Mouse (Mus musculus): Measurements from ENCODE around the gene Tmprss11c. TPM values are rescaled to one million over a fixed set of nuclear protein-coding genes. Genes with fewer than 3 reads are reported as not detected.

Gene Tmprss11c
- total and polyA plus RNA-seq, 3 experiments = not detected

- H3K4me3 ChIP-seq = no peak overlapping the region
- intact Hi-C loops (cut with DNase I) = no loop called here
- no peak for DNase-seq
- H3K36me3 ChIP-seq (ENCODE audit: control insufficient read depth, insufficient read depth, low read length) = no peaks in the 10 kb centered on the region
- H3K27ac ChIP-seq = no peak overlapping the region
- no peak overlapping the region for H3K9ac ChIP-seq (ENCODE audit: low read depth, low read length)
- H3K4me1 ChIP-seq (ENCODE audit: control insufficient read depth, insufficient read depth, low read length) = no peaks in the 10 kb centered on the region
- 47% methylated on average over 6 of the region's 6 CpGs for WGBS
- TF ChIP-seq CTCF (IDR thresholded peaks at IDR 0.05) = no peak
- TF ChIP-seq POLR2A (IDR thresholded peaks at IDR 0.05; ENCODE audit: insufficient read depth, low read depth, low read length) = no peak
- TF ChIP-seq EP300 (IDR thresholded peaks at IDR 0.05; ENCODE audit: insufficient read depth, low read depth, low read length) = no peak
- no peaks in the 10 kb centered on the region for H3K27me3 ChIP-seq (ENCODE audit: control insufficient read depth, insufficient read depth, low read length)
- H3K79me2 ChIP-seq (replicated peaks; ENCODE audit: control insufficient read depth, insufficient read depth, low read length) = no peaks in the 10 kb centered on the region
Observed at GRCm38 (mm10) chr5:86187441-86187840, 101.7 kb downstream of the Tmprss11c start.

Other genes starting within 250 kb of the Tmprss11c start
- 1 to 10 TPM; 4.3 to 5.3 TPM for gene Cenpc1, start 223.7 kb downstream of the Tmprss11c start, total RNA-seq (2021)
- 2.3 and 3.0 TPM in 2 replicates for gene Cenpc1, start 223.7 kb downstream of the Tmprss11c start, polyA plus RNA-seq (2012; rRNA removed)
- under 1 TPM; 0.64 to 0.68 TPM for gene Stap1, start 217.6 kb downstream of the Tmprss11c start, total RNA-seq (2021)
- 0.56 and 0.57 TPM in 2 replicates for gene Stap1, start 217.6 kb downstream of the Tmprss11c start, polyA plus RNA-seq (2012; rRNA removed)
- 1 to 10 TPM; 6.3 to 8.8 TPM for gene Uba6, start 116.5 kb downstream of the Tmprss11c start, total RNA-seq (2021)
- 1.4 and 3.3 TPM in 2 replicates for gene Uba6, start 116.5 kb downstream of the Tmprss11c start, polyA plus RNA-seq (2012; rRNA removed)
- gene Gnrhr, start 91.4 kb downstream of the Tmprss11c start, total RNA-seq (2021) = under 1 TPM; 0.34 to 0.45 TPM
- gene Gnrhr, start 91.4 kb downstream of the Tmprss11c start, polyA plus RNA-seq (2012; rRNA removed) = 0.14 TPM in 1 of 2 replicates, not detected in the other
- not detected for gene Tmprss11d, start 84.1 kb upstream of the Tmprss11c start, total RNA-seq (2021)
- not detected in 2 replicates for gene Tmprss11d, start 84.1 kb upstream of the Tmprss11c start, polyA plus RNA-seq (2012; rRNA removed)
- not detected for gene Tmprss11a, start 179.7 kb upstream of the Tmprss11c start, total RNA-seq (2021)
- not detected in 2 replicates for gene Tmprss11a, start 179.7 kb upstream of the Tmprss11c start, polyA plus RNA-seq (2012; rRNA removed)
- gene Tmprss11g, start 229.3 kb upstream of the Tmprss11c start, total RNA-seq (2021) = not detected
- gene Tmprss11g, start 229.3 kb upstream of the Tmprss11c start, polyA plus RNA-seq (2012; rRNA removed) = not detected in 2 replicates

Data from heart, adult 2 months (tissue).